Mouse (Mus musculus): ENCODE data around the gene Ar.
A peak's percentile ranks its signal among the peaks of the same experiment; 100 is the strongest.

Gene Ar

DNA sequence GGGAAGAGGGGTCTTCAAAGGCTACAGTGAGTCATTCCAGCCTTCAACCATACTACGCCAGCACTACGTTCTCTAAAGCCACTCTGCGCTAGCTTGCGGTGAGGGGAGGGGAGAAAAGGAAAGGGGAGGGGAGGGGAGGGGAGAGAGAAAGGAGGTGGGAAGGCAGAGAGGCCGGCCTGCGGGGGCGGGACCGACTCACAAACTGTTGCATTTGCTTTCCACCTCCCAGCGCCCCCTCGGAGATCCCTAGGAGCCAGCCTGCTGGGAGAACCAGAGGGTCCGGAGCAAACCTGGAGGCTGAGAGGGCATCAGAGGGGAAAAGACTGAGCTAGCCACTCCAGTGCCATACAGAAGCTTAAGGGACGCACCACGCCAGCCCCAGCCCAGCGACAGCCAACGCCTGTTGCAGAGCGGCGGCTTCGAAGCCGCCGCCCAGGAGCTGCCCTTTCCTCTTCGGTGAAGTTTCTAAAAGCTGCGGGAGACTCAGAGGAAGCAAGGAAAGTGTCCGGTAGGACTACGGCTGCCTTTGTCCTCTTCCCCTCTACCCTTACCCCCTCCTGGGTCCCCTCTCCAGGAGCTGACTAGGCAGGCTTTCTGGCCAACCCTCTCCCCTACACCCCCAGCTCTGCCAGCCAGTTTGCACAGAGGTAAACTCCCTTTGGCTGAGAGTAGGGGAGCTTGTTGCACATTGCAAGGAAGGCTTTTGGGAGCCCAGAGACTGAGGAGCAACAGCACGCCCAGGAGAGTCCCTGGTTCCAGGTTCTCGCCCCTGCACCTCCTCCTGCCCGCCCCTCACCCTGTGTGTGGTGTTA lies at the start of gene Ar:
Gene Ar (plus strand): TSS at position 239 of the 812 bp plus-strand sequence.
- DNase-seq = peak; percentile 63

DNA sequence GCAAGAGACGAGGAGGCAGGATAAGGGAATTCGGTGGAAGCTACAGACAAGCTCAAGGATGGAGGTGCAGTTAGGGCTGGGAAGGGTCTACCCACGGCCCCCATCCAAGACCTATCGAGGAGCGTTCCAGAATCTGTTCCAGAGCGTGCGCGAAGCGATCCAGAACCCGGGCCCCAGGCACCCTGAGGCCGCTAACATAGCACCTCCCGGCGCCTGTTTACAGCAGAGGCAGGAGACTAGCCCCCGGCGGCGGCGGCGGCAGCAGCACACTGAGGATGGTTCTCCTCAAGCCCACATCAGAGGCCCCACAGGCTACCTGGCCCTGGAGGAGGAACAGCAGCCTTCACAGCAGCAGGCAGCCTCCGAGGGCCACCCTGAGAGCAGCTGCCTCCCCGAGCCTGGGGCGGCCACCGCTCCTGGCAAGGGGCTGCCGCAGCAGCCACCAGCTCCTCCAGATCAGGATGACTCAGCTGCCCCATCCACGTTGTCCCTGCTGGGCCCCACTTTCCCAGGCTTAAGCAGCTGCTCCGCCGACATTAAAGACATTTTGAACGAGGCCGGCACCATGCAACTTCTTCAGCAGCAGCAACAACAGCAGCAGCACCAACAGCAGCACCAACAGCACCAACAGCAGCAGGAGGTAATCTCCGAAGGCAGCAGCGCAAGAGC lies 1.3 kb downstream of the Ar start:
- peak; percentile 15 for DNase-seq

DNA sequence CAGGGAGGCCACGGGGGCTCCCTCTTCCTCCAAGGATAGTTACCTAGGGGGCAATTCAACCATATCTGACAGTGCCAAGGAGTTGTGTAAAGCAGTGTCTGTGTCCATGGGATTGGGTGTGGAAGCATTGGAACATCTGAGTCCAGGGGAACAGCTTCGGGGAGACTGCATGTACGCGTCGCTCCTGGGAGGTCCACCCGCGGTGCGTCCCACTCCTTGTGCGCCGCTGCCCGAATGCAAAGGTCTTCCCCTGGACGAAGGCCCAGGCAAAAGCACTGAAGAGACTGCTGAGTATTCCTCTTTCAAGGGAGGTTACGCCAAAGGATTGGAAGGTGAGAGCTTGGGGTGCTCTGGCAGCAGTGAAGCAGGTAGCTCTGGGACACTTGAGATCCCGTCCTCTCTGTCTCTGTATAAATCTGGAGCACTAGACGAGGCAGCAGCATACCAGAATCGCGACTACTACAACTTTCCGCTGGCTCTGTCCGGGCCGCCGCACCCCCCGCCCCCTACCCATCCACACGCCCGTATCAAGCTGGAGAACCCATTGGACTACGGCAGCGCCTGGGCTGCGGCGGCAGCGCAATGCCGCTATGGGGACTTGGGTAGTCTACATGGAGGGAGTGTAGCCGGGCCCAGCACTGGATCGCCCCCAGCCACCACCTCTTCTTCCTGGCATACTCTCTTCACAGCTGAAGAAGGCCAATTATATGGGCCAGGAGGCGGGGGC lies 2.0 kb downstream of the Ar start:
- peak; percentile 20 for DNase-seq

DNA sequence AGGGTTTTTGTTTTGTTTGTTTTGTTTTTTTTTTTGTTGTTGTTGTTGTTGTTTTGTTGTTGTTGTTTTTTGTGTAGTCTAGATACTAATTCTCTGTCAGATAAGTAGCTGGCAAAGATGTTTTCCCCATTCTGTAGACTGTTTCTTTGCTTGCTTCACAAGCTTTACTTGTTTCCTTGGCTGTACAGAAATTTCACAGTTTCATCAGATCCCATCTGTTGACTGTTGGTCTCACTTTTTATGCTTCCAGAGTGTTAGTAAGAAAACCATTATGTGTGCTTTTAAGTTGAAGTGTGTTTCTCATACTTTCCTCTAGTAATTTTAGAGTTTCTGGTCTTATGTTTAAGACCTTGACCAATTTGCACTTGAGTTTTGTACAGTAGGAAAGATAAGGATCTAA lies 41.2 kb downstream of the Ar start:
- no peak for DNase-seq

DNA sequence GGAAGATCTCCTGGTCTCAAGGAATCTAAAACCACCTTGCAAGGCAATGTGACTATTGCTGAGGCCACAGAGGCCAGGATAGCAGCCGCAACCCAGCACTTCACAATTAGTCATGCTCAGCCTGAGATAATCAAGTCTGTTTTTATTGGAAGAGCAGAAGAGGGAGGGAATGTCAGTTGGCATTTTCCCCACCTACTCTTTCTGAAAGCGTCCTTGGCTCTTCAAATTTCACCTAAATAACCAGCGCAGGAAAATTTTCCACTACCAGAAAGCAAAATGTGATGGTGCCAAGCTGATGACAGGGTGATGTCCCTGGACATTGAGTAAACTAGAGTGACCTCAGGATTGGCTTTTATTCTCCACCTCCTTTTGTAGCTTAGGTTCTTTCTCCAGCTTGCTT lies 57.2 kb downstream of the Ar start:
- DNase-seq = no peak

DNA sequence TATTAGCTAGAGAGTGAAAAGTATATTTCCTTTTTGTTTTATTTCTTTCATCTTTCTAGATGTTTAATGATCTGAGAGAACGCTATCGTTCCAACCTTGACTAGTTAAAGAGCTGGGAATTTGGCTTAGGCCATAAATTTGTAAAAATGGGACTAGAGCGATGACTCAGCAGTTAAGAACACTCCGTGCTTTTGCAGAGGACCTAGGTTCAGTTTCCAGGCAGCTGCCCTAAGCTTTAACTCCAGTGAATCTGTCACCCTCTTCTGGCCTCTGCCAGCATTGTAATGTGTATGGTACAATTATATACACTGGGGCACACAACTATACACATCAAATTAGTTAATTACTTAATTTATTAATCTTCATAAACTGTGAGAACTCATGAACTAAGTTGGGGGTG lies 58.6 kb downstream of the Ar start:
- no peak for DNase-seq

DNA sequence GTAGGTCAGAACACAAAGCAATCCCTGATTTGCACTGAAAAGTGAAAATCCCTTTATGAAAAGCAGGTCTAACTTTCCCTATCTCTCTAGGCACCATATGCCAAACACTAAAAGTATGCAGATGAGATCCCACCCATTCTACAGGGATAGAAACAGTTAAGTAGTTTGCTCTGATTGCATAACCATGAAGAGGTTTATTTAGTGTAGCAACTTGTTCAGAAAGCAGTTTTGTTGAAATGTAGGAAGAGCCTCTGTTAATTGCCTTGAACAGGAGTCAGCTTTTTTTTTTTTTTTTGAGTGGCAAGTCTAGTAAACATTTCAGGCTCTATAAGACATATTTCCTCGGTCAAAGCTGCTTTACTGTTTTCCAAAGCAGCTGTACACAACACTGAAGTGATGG lies 67.5 kb downstream of the Ar start:
- no peak for DNase-seq

DNA sequence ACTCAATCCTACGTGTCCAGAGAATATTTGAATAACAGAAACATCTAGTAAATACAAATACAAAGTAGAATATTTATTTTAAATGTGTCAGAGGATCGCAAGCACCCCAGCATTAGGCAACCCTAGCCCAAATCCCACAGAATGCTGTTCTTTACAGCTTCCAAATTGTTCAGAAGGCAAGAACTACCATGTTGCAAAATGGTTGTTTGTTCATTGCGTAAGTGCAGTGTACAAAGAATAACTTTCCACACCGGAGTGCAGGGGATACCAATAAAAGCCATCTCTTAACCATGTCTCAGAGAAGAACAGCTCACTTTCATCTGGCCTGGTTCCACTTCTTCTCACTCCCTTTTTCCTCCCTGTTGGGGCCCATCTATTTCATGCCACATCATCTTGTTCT lies 90.4 kb downstream of the Ar start:
- no peak for DNase-seq

DNA sequence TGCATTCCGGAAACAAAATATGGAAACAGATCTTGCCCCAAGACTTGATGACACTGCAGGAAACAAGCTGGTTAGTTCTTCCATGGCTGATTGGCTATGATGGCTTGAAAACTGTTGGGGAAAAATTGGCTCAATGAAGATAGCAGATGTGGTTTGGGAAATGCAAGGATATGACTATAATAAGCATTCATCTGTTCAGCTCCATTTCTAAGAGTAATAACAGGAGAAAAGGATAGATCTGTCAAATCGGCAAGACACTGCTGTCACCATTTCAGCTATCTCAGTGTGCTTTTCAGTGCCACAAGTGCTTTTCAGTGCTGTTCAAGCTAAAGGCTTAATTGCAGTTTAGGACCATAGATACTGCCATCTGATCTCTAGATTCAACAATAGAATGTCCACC lies 96.5 kb downstream of the Ar start:
- no peak for DNase-seq

DNA sequence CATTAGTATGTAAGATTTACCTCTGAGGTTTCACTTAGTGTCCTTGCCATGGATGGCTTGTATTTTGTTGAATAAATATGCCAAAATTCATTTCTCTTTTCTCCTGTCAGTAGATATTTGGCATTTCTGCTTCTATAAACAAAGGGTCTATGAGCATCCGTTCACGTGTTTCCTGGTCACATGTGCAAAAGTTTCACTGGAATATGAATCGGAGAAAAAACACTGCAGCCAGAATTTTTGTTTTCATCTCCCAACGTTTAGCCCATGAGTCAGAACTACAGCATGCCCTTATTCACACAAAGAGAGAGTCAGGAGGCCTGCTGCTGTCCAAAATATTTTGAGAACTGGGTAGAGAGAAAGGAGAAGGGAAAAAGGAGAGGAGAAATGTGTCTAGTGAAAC lies 99.8 kb downstream of the Ar start:
- DNase-seq = no peak

DNA sequence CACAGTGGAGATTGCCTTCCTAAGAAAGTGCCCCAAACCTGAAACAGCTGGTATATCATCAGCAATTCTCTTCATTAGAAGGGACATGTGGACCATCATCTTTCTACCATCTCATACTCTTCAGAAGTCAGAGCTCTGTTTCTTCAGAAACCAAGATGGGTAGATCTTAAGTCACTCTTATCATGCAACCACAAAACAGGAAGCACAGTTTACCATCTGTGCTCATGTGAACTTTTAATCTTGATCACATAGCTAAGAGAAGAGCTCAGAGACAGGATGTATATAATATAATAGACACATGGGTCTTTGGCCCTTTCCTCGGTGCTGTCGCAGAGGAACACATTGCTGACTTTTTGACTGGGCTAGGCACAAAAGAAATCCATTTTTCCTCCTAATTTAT lies 111.1 kb downstream of the Ar start:
- DNase-seq = no peak

DNA sequence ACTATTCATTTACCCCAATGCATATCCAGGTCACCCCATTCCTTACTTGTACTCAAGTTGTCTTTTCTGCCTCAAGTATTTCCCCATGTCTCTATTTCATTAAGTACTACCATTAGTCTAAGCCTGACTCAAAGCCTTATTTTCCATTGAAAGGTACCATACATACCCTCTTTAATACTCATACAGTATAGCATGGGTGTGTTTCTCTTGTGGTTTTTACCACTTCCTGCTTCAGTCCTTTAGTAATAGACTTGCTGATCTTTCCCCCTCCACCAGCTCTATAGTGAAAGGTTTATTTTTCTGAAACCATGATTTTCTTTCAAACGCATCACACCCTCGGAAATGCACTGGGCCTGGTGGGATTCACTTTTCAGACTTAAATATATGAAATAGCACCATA lies 117.2 kb downstream of the Ar start:
- no peak for DNase-seq

DNA sequence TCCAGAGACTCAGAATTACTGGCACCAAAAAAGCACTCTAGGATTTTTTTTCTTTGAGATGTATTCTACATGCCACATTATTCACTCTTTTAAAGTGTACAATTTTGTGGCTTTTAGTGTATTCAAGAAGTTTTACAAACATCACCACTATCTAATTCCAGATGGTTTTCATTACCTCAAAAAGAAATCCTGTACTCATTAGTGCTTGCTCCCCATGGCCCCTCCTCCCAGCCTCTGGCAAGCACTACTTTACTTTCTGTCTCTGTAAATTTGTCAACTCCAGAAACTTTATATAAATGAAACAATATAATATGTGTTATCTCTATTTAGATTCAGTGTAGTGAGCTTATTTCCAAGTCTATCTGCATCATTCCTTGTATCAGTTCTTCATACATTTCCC lies 122.8 kb downstream of the Ar start:
- DNase-seq = no peak

DNA sequence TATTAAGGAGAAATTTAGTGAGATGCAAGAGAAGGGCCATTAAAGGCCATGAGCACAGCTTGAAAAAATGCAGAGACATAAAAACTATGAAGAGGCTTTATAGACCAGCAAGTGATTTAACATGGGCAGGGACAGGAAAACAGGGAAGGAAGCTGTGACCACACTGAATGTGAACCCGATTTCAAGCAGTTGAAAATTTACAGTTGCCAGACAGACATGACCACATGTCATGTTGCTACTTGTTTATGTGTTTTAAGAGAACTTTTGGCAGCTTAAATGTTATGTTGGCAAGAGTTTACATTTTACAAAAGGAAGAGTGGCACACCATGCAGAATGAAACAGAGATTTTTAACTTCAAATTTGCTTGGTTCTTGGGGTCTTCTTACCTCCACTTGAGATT lies 143.2 kb downstream of the Ar start:
- no peak for DNase-seq

DNA sequence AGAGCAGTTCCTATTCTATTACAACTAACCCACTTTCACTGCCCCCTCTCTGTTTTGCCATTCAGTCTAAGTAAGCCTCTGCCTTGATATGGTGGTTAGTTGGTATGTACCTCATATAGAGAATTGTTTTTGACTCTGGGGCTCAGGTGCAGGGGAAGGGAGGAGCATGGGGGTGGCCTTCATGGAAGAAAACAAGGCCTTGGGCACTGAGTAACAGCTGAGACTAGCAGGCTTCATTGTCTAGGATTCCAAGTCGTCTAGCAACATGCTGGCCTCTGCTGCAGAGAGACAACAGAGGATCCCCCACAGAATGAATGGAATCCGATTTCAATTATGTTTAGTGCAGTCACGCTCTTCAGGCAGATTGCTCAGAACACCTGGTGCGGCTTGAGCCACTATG lies 152.1 kb downstream of the Ar start:
- DNase-seq = no peak

DNA sequence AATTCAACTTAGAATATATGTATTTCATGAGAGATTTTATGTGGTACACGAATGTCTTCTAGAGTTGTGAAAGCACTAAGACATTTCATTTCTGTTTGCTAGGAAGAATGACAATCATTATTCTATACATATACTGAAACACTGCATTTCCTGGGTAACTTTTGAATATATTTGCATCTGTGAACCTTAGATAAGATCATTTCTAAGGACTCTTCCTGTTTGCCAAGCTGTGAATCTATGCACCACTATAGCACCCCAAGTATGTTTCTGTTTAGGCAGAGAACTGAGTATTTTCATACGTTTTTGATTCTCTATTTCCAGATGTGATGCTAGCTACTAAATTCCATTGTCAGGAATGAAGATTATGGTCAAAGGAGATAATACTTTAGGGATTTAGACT lies 153.4 kb downstream of the Ar start:
- DNase-seq = no peak

DNA sequence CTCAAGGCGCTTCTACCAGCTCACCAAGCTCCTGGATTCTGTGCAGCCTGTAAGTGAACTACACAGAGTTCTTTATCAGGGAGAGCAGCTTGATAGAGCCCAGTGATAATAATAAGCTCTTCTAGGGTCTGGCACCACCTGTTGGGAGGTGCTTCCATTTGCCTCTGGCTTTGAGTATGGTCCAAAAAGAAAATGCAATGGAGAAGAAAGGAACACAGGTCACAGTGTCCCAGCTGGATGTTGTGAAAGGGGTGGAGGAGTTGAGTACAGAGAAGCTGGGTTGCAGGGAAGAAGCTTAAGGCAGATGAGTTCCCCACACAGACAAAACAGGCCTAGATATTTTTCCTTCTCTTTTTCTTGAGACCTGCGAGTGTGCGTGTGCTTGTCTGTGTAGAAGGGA lies 167.4 kb downstream of the Ar start:
- DNase-seq = no peak

DNA sequence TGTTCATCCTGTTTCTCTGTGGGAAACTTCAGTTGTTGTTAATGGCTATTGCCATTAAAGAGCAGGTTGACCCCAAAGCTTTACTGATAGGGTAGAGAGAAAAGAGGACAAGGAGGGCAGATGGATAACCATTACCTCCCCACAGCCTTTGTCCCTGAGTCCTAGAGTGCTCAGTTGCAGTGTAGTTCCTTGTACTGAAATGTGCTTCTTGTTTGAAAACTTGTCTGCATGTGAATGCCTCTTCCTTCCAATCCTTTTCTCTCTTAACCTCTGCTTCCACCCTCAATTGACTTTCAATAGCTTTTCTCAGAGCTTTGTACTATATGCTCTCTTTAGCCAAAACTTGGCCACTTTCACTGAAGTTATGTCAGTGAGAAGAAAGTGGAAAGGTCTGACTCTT lies 168.9 kb downstream of the Ar start:
- DNase-seq = no peak

DNA sequence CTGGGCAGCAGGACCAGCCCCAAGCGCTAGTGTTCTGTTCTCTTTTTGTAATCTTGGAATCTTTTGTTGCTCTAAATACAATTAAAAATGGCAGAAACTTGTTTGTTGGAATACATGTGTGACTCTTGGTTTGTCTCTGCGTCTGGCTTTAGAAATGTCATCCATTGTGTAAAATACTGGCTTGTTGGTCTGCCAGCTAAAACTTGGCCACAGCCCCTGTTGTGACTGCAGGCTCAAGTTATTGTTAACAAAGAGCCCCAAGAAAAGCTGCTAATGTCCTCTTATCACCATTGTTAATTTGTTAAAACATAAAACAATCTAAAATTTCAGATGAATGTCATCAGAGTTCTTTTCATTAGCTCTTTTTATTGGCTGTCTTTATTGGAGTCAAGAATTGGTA lies 174.5 kb downstream of the Ar start:
- DNase-seq = peak; percentile 28

DNA sequence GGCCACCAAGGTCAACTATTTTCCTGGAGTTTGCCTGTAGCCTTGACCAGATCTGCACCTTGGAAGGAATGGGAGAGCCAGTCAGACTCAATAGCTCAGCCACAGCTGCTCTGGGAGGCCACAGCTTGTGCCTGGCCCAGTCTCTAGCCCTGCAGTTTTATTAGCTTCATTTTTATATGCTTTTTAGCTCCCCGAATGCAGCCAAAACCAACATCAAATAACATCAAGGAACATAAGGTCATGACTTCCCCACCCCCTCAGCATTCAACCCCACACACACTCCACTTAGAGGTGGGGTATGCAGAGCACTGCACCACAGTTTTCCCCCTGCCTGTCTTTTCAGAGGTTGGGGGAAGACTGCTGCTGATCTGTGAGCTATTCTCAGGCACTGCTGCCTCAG lies 198.9 kb downstream of the Ar start:
- peak; percentile 2 for DNase-seq

DNA sequence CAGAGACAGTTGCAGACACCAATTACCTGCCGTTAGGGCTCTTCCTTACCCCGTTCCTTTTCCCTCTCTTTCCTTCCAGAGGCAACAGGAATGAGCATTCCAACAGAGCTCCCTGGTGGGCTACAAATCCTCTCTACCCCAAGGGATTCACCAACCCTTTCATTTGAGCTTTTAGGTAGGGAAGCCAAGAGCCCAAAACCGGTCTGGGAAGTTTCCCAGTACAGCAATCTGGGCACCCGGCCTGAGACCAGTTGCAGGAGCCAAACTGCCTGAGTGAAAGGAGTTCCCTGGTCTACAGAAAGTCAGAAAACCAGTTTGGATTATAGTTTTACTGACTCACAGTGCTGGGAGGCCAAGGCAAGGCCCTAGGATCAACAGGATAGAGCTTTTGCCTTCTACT lies 199.5 kb downstream of the Ar start:
- DNase-seq = peak; percentile 30
